Mouse (Mus musculus) MEL (cell line): ENCODE data around the gene Rtl1. TPM values are rescaled to one million over a fixed set of nuclear protein-coding genes. Genes with fewer than 3 reads are reported as not detected.

ENCODE experiments used
- DNase-seq: peaks from one replicate; pipeline ENCODE4 v3.0.0; 2011; ENCODE audit warnings: low read depth, low spot score
- H3K27ac ChIP-seq: 2 replicates; pipeline ENCODE4 v1.5.1; 2012; ENCODE audit warnings: low read depth, mild to moderate bottlenecking, control low read depth, low read length, moderate library complexity; ENCODE audit not compliant: control insufficient read depth
- H3K27me3 ChIP-seq, 2 experiments: fragments of 150-350 bp in 1 of 2; sonication (generic) in 1 of 2; 2 replicates each; pipeline ENCODE4 v1.6.1; 2012; ENCODE audit warnings: low read length in 2 of 2, mild to moderate bottlenecking in 2 of 2, improper control_type of control experiment in 1 of 2, moderate library complexity in 1 of 2; ENCODE audit not compliant: insufficient read depth in 2 of 2, control insufficient read depth in 1 of 2
- H3K36me3 ChIP-seq, 2 experiments: 2 replicates each; pipeline ENCODE4 v1.6.1; 2012 to 2014; ENCODE audit warnings: low read length in 2 of 2, improper control_type of control experiment in 1 of 2, inconsistent platforms in 1 of 2, mild to moderate bottlenecking in 1 of 2; ENCODE audit not compliant: insufficient read depth in 2 of 2, control insufficient read depth in 1 of 2
- H3K4me1 ChIP-seq, 2 experiments: fragments of 150-350 bp in 1 of 2; sonication (generic) in 1 of 2; 2 replicates each; pipeline ENCODE4 v1.6.1; 2012; ENCODE audit warnings: low read length in 2 of 2, improper control_type of control experiment in 1 of 2, mild to moderate bottlenecking in 1 of 2; ENCODE audit not compliant: insufficient read depth in 2 of 2, control insufficient read depth in 1 of 2
- H3K4me3 ChIP-seq, 2 experiments: fragments of 150-350 bp in 1 of 2; sonication (generic) in 1 of 2; 2 replicates each; pipeline ENCODE4 v1.5.1; 2012; ENCODE audit warnings: low read depth in 2 of 2, low read length in 2 of 2, mild to moderate bottlenecking in 2 of 2, moderate library complexity in 2 of 2, control low read depth in 1 of 2, improper control_type of control experiment in 1 of 2; ENCODE audit not compliant: control insufficient read depth in 1 of 2, insufficient read depth in 1 of 2
- H3K79me2 ChIP-seq: 2 replicates; pipeline ENCODE4 v1.6.1; 2012; ENCODE audit warnings: mild to moderate bottlenecking, low read length, moderate library complexity; ENCODE audit not compliant: control insufficient read depth, poor library complexity, insufficient read depth
- H3K9ac ChIP-seq: 2 replicates; pipeline ENCODE4 v1.6.1; 2012; ENCODE audit warnings: low read depth, mild to moderate bottlenecking, control low read depth, low read length, moderate library complexity; ENCODE audit not compliant: control insufficient read depth, poor library complexity, severe bottlenecking
- H3K9me3 ChIP-seq: fragments of 150-350 bp; sonication (generic); replicated peaks from 2 replicates; pipeline ENCODE4 v1.6.1; 2012; ENCODE audit warnings: mild to moderate bottlenecking, low read length, improper control_type of control experiment, moderate library complexity; ENCODE audit not compliant: insufficient read depth
- CHD1 ChIP-seq: IDR thresholded peaks from 2 replicates; pipeline ENCODE4 v1.6.1; 2012; ENCODE audit warnings: low read depth, mild to moderate bottlenecking, inconsistent platforms, low read length, improper control_type of control experiment
- CHD2 ChIP-seq: IDR thresholded peaks from 2 replicates; pipeline ENCODE4 v1.6.1; 2011; ENCODE audit warnings: low read length, improper control_type of control experiment
- ELF1 ChIP-seq: IDR thresholded peaks from 2 replicates; pipeline ENCODE4 v1.6.1; 2014; ENCODE audit warnings: low read depth, mild to moderate bottlenecking, inconsistent platforms, low read length, improper control_type of control experiment, moderate library complexity
- GABPA ChIP-seq: IDR thresholded peaks from 2 replicates; pipeline ENCODE4 v1.6.1; 2012; ENCODE audit warnings: low read depth, mild to moderate bottlenecking, inconsistent platforms, low read length, improper control_type of control experiment, moderate library complexity
- GATA1 ChIP-seq: IDR thresholded peaks from 2 replicates; pipeline ENCODE4 v1.6.1; 2011; ENCODE audit warnings: low read depth, low read length, improper control_type of control experiment
- JUND ChIP-seq: IDR thresholded peaks from 2 replicates; pipeline ENCODE4 v1.6.1; 2011; ENCODE audit warnings: low read depth, mild to moderate bottlenecking, improper control_type of control experiment, low read length
- MAFK ChIP-seq: IDR thresholded peaks from 2 replicates; pipeline ENCODE4 v1.6.1; 2011; ENCODE audit warnings: low read depth, mild to moderate bottlenecking, low read length, improper control_type of control experiment, borderline replicate concordance
- MAZ ChIP-seq: IDR thresholded peaks from 2 replicates; pipeline ENCODE4 v1.6.1; 2012; ENCODE audit warnings: low read depth, mild to moderate bottlenecking, inconsistent platforms, low read length, improper control_type of control experiment
- MEF2A ChIP-seq: IDR thresholded peaks from 2 replicates; pipeline ENCODE4 v1.6.1; 2014; ENCODE audit warnings: low read depth, mild to moderate bottlenecking, inconsistent platforms, low read length, improper control_type of control experiment; ENCODE audit not compliant: poor library complexity, insufficient replicate concordance, severe bottlenecking; ENCODE audit errors: extremely low read depth
- MXI1 ChIP-seq: IDR thresholded peaks from 2 replicates; pipeline ENCODE4 v1.6.1; 2011; ENCODE audit warnings: mild to moderate bottlenecking, low read depth, low read length, improper control_type of control experiment
- MYB ChIP-seq: IDR thresholded peaks from 2 replicates; pipeline ENCODE4 v1.6.1; 2011; ENCODE audit warnings: mild to moderate bottlenecking, low read depth, low read length, improper control_type of control experiment
- MYC ChIP-seq: IDR thresholded peaks from 2 replicates; pipeline ENCODE4 v1.6.1; 2011; ENCODE audit warnings: low read depth, mild to moderate bottlenecking, low read length, improper control_type of control experiment, moderate library complexity
- NRF1 ChIP-seq: IDR thresholded peaks from 2 replicates; pipeline ENCODE4 v1.6.1; 2014; ENCODE audit warnings: low read depth, mild to moderate bottlenecking, inconsistent platforms, low read length, improper control_type of control experiment, moderate library complexity; ENCODE audit not compliant: poor library complexity, insufficient read depth, severe bottlenecking
- POLR2AphosphoS2 ChIP-seq: IDR thresholded peaks from 2 replicates; pipeline ENCODE4 v1.6.1; 2011; ENCODE audit warnings: low read length, improper control_type of control experiment
- POLR2AphosphoS5 ChIP-seq: IDR thresholded peaks from 2 replicates; pipeline ENCODE4 v1.6.1; 2012; ENCODE audit warnings: low read depth, borderline replicate concordance, mild to moderate bottlenecking, inconsistent platforms, low read length, moderate library complexity, mixed read lengths
- RAD21 ChIP-seq: IDR thresholded peaks from 2 replicates; pipeline ENCODE4 v1.6.1; 2011; ENCODE audit warnings: mild to moderate bottlenecking, low read depth, low read length, improper control_type of control experiment
- TBP ChIP-seq: IDR thresholded peaks from 2 replicates; pipeline ENCODE4 v1.8.0; 2011; ENCODE audit warnings: low read depth, low read length, improper control_type of control experiment
- USF1 ChIP-seq: IDR thresholded peaks from 2 replicates; pipeline ENCODE4 v1.6.1; 2014; ENCODE audit warnings: low read depth, mild to moderate bottlenecking, inconsistent platforms, low read length, improper control_type of control experiment, moderate library complexity
- ZKSCAN1 ChIP-seq: IDR thresholded peaks from 2 replicates; pipeline ENCODE4 v1.6.1; 2012; ENCODE audit warnings: low read depth, mild to moderate bottlenecking, inconsistent platforms, low read length, improper control_type of control experiment, moderate library complexity
- ZNF384 ChIP-seq: IDR thresholded peaks from 2 replicates; pipeline ENCODE4 v1.6.1; 2012; ENCODE audit warnings: low read depth, mild to moderate bottlenecking, inconsistent platforms, low read length, improper control_type of control experiment
- polyA plus RNA-seq, 2 experiments: library from polyadenylated mRNA; stranded (reverse) in 1 of 2; unstranded in 1 of 2; fragments of >175 nt in 1 of 2; fragments of >200 nt in 1 of 2; gene quantifications; 2 replicates each; pipeline versions ENCODE4 v1.2.1 to v1.2.4; 2012; ENCODE audit warnings: low replicate concordance in 2 of 2, low read depth in 1 of 2; ENCODE audit not compliant: insufficient read length in 2 of 2, insufficient read depth in 1 of 2, missing spikeins in 1 of 2
- total RNA-seq: library from RNA; depleted of rRNA; stranded (reverse); fragments of 300-350 nt; gene quantifications from 2 replicates; pipeline ENCODE4 v1.2.3, GENCODE M21; 2012

Gene Rtl1
- total and polyA plus RNA-seq, 3 experiments: under 0.01 TPM; not detected in 2

DNA sequence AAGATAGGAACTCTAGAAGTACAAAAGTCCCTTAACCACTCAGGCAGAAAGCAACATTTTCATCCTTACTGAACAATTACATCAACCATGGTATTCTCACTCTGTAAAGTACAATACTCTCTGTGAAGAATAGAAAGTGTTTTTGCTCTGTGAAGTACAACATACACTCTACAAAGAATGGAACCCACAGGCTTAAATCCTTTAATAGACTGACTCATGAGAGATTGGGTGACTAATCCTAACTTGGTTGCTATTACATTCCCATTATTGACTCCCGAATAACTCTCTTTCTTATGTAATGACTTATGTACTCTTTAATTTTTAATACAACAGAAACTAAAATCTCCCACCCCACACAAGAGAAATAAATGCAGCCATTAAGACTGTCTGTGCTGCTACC lies 28.8 kb upstream of the Rtl1 start:
- no peak for TF ChIP-seq MEF2A
- TF ChIP-seq GATA1: no peak
- no peak for TF ChIP-seq ELF1
- TF ChIP-seq POLR2AphosphoS2: no peak
- no peak for TF ChIP-seq TBP
- no peak for TF ChIP-seq POLR2AphosphoS5
- TF ChIP-seq MAFK: no peak
- no peak for TF ChIP-seq CHD1
- no peak for TF ChIP-seq GABPA
- TF ChIP-seq MAZ: no peak
- TF ChIP-seq JUND: no peak
- no peak for TF ChIP-seq NRF1
- TF ChIP-seq USF1: no peak
- TF ChIP-seq MYB: no peak
- no peak for TF ChIP-seq ZKSCAN1
- no peak for TF ChIP-seq CHD2
- no peak for TF ChIP-seq RAD21
- no peak for TF ChIP-seq ZNF384
- TF ChIP-seq MYC: no peak
- Histone ChIP-seq H3K9me3 (no peaks in the 10 kb centered on the region), H3K27me3 (no peaks in the 10 kb centered on the region; a peak in 1 of 4 replicates), H3K4me1 (no peaks in the 10 kb centered on the region), H3K9ac (no peak overlapping the region), H3K79me2 (no peaks in the 10 kb centered on the region), H3K4me3 (no peak overlapping the region), H3K36me3 (no peaks in the 10 kb centered on the region), H3K27ac (no peak overlapping the region)
- DNase-seq: no peak

DNA sequence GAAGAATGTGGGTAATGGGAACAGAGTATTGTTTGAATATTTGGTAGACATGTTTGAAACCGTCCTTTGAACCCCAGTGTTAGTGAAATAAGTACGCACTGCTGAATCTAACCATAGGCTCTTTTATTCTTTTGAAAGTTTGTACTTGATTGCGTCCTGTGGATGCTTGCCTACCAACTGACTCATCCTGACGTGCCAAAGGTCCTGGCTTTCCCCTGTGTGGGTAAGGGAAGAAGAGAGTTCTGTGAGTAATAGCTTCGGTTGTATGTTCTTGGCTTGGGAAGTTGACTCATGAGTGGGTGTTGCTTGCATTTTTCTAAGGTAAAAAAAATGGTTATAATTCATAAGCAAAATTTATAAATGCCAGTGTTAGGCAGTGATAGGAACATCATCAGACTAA lies 26.8 kb upstream of the Rtl1 start:
- Histone ChIP-seq H3K27ac (no peak overlapping the region), H3K9ac (no peak overlapping the region), H3K36me3 (no peaks in the 10 kb centered on the region), H3K4me1 (no peaks in the 10 kb centered on the region), H3K9me3 (no peaks in the 10 kb centered on the region), H3K4me3 (no peak overlapping the region), H3K79me2 (no peaks in the 10 kb centered on the region), H3K27me3 (no peaks in the 10 kb centered on the region; a peak in 1 of 4 replicates)
- no peak for TF ChIP-seq MYB
- TF ChIP-seq MXI1: no peak
- no peak for TF ChIP-seq ZKSCAN1
- DNase-seq: no peak
